Mouse (Mus musculus) liver, adult 2 months (tissue): ENCODE data around the gene Dusp16.

Experiments
- CTCF ChIP-seq: fragments of 200-500 bp; IDR thresholded peaks from 2 replicates; pipeline ENCODE4 v1.5.1; 2011; ENCODE audit warnings: low read depth, low read length, control low read depth
- POLR2A ChIP-seq: fragments of 200-500 bp; IDR thresholded peaks from 2 replicates; pipeline ENCODE4 v1.6.1; 2011; ENCODE audit warnings: low read length, control low read depth; ENCODE audit not compliant: insufficient read depth; ENCODE audit errors: extremely low read depth

DNA sequence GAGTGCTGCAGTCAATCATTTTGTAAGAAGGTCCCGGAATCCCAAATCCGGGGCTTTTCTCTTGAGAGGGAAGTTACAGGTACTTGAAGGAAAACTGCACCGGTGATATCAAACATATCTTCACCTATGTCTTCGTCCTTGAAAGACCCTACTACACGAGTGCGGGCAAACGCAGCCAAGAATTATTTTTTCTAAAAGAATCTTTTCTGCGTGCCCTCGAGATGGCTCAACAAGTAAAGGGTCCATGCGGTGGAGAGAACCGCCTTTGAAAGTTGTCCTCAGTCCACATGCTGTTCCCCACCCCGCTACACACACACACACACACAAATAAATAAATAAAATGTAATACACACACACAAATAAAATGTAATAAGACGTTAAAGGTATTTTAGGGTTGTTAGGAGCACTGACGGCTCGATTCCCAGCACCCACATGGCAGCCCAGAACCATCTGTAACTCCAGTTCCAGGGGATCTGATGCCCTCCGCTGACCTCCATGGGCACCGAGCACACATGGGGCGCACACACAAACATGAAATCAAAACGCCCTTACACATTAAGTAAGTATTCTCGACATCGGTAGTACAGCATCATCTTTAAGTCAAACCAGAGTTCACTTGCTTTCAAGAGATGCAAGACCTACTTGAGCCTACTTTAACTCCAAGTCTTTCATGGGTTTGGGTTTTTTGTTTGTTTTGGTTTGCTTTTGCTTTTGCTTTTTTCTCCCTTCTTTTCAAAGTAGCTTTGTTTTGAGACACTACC is 801 bp upstream of the Dusp16 start:
- no peak for TF ChIP-seq CTCF
- no peak for TF ChIP-seq POLR2A
